Mouse (Mus musculus) ES-E14 (cell line): Measurements from ENCODE around the gene Rnft2. TPM values are rescaled to one million over a fixed set of nuclear protein-coding genes. Genes with fewer than 3 reads are reported as not detected.

Experiments used
- DNase-seq: peaks from one replicate; pipeline ENCODE4 v3.0.0-alpha.2; 2013; ENCODE audit warnings: low read depth, low spot score
- H3K27ac ChIP-seq: 2 replicates; pipeline ENCODE4 v1.5.1; 2012; ENCODE audit warnings: low read depth, mild to moderate bottlenecking, low read length, moderate library complexity, mixed read lengths; ENCODE audit not compliant: poor library complexity, insufficient read depth, severe bottlenecking
- H3K36me3 ChIP-seq: 2 replicates; pipeline ENCODE4 v1.6.1; 2012; ENCODE audit warnings: mild to moderate bottlenecking, low read length, moderate library complexity, mixed read lengths; ENCODE audit not compliant: control insufficient read depth, poor library complexity, insufficient read depth, severe bottlenecking
- H3K4me1 ChIP-seq, 2 experiments: fragments of 150-350 bp in 1 of 2; sonication (generic) in 1 of 2; 2 replicates each; pipeline ENCODE4 v1.6.1; 2012; ENCODE audit warnings: low read length in 2 of 2, mild to moderate bottlenecking in 1 of 2, mixed read lengths in 1 of 2; ENCODE audit not compliant: control insufficient read depth in 2 of 2, insufficient read depth in 2 of 2, poor library complexity in 1 of 2
- H3K4me3 ChIP-seq, 2 experiments: fragments of 150-350 bp in 1 of 2; sonication (generic) in 1 of 2; 2 replicates each; pipeline ENCODE4 v1.5.1; 2012; ENCODE audit warnings: low read length in 2 of 2, low read depth in 1 of 2, mild to moderate bottlenecking in 1 of 2, mixed read lengths in 1 of 2; ENCODE audit not compliant: insufficient read depth in 1 of 2, poor library complexity in 1 of 2, severe bottlenecking in 1 of 2
- H3K9ac ChIP-seq: 2 replicates; pipeline ENCODE4 v1.6.1; 2012; ENCODE audit warnings: low read depth, mild to moderate bottlenecking, low read length, mixed read lengths; ENCODE audit not compliant: poor library complexity, insufficient read depth, severe bottlenecking
- H3K9me3 ChIP-seq: fragments of 150-350 bp; sonication (generic); 2 replicates; pipeline ENCODE4 v1.6.1; 2012; ENCODE audit warnings: low read depth, mild to moderate bottlenecking, low read length; ENCODE audit not compliant: control insufficient read depth, insufficient read depth
- CHD2 ChIP-seq: IDR thresholded peaks from 2 replicates; pipeline ENCODE4 v1.6.1; 2014; ENCODE audit warnings: mild to moderate bottlenecking, low read depth, low read length, inconsistent platforms
- HCFC1 ChIP-seq: IDR thresholded peaks from 2 replicates; pipeline ENCODE4 v1.6.1; 2012; ENCODE audit warnings: low read length, inconsistent platforms, borderline replicate concordance; ENCODE audit not compliant: insufficient read depth
- MAFK ChIP-seq: IDR thresholded peaks from 2 replicates; pipeline ENCODE4 v1.6.1; 2014; ENCODE audit warnings: mild to moderate bottlenecking, low read depth, low read length, inconsistent platforms; ENCODE audit not compliant: insufficient read depth
- ZC3H11A ChIP-seq: IDR thresholded peaks from 2 replicates; pipeline ENCODE4 v1.6.1; 2012; ENCODE audit warnings: low read depth, mild to moderate bottlenecking, inconsistent platforms, low read length, borderline replicate concordance
- ZNF384 ChIP-seq: IDR thresholded peaks from 2 replicates; pipeline ENCODE4 v1.6.1; 2012; ENCODE audit warnings: low read depth, low read length, inconsistent platforms
- in situ Hi-C, 2 experiments: fragments of 600-800 bp; cut with MboI; formaldehyde crosslinking; loops; one replicate each; pipeline ENCODE4 v1.15.1; 2025; ENCODE audit warnings: low sequenced_read_pairs in 2 of 2, inconsistent platforms in 1 of 2; ENCODE audit not compliant: unreplicated experiment in 2 of 2
- total RNA-seq: library from RNA; depleted of rRNA; stranded (reverse); fragments of 300-350 nt; gene quantifications from 2 replicates; pipeline ENCODE4 v1.2.3, GENCODE M21; 2012

The Rnft2 gene
- total RNA-seq, 1 experiment, result 7.9 TPM

DNA sequence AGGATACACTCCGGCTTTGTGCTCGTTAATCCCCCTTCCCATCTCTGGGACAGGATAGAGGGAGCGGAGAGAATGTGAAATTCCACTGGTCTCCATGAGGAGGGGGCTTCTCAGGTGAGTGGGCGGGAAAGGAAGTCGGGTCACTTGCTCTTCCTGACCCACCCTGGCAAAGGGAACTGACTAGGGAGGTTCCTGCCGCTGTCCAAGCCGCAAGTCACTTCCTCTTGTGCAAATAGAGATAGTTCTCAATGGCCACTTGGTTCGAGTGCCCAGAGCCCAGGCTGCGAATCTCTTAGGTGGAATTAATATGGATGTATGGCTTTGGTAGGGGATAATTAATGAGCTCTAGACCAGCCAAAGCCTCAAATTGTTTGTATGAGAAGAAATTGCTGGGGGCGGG, 15.1 kb upstream of the Rnft2 start:
- Histone ChIP-seq H3K36me3 (peaks cover 41% of the 10 kb centered on the region), H3K27ac (no peak overlapping the region), H3K9me3 (no peaks in the 10 kb centered on the region), H3K4me3 (no peak overlapping the region), H3K9ac (no peak overlapping the region), H3K4me1 (no peaks in the 10 kb centered on the region)
- in situ Hi-C loops, result loop anchor here in 1 of 2 experiments (10.0 kb wide), 1 partner anchor 505 kb away; no protein-coding TSS in a partner anchor
- DNase-seq, result no peak
- no peak for TF ChIP-seq ZNF384
- TF ChIP-seq CHD2, result no peak
- no peak for TF ChIP-seq ZC3H11A
- no peak for TF ChIP-seq MAFK
- no peak for TF ChIP-seq HCFC1

DNA sequence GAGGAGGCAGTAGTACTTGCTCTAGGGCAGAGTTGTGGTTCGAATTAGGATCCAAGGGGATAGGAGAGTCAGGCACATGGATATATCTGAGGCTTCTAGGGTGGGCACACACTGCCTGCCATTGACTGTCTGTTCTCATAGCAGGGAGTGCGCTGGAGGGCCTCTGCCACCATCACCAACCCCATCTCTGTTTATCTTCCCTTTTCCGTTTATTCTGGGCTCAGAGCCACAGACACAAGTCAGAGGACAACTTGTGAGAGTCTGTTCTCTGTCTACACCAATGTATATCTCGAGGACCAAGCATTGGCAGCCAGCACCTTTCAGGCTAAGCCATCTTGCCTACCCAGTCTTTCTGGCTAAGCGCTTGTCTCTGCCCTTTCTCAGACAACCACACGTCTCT, 14.7 kb upstream of the Rnft2 start:
- Histone ChIP-seq H3K36me3 (peaks cover 41% of the 10 kb centered on the region), H3K4me3 (no peak overlapping the region), H3K4me1 (no peaks in the 10 kb centered on the region), H3K9me3 (no peaks in the 10 kb centered on the region), H3K9ac (no peak overlapping the region), H3K27ac (no peak overlapping the region)
- DNase-seq, result no peak
- in situ Hi-C loops, result loop anchor here in 1 of 2 experiments (10.0 kb wide), 1 partner anchor 505 kb away; no protein-coding TSS in a partner anchor
- TF ChIP-seq MAFK (no peak), HCFC1 (no peak), ZNF384 (no peak), ZC3H11A (no peak)

DNA sequence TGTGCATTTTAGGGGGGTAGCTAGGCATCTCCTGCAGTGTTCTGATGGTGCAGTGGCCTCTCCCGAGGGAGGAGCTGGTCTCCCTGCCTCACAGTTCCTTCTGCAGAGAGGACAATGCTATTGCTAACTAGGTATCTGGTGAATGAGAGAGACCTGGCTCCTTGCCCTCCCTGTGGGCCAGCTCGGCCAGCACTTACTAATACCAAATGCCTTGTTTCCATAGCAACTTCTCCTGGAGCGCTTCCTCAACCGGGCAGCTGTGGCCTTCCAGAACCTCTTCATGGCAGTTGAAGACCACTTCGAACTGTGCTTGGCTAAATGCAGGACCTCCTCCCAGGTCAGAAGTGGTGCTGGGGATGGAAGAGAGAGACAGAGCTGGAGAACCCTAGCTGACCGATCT, 14.2 kb upstream of the Rnft2 start:
- Histone ChIP-seq H3K4me1 (no peaks in the 10 kb centered on the region), H3K27ac (no peak overlapping the region), H3K9ac (no peak overlapping the region), H3K9me3 (no peaks in the 10 kb centered on the region), H3K36me3 (peaks cover 41% of the 10 kb centered on the region), H3K4me3 (no peak overlapping the region)
- no peak for DNase-seq
- TF ChIP-seq HCFC1 (no peak), ZC3H11A (no peak), ZNF384 (no peak), CHD2 (no peak), MAFK (no peak)
- in situ Hi-C loops, result no loop called here

DNA sequence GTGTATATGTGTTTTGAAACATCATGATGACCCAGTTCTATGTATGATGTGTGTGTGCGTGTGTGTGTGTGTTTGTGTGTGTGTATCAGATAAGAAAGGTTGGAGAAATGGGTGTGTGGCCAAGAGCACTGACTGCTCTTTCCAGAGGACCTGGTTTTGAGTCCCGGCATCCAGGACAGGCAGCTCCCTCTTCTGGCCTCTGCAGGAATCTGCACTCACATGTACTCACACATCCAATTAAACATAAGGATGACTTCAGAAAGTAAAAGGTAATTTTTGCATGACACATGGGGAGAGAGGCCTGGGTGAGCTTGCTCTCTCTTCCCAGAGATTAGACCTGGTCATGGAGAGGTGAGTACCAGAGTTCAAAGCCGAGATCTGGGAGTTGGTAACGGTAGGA, 12.1 kb upstream of the Rnft2 start:
- in situ Hi-C loops, result no loop called here
- H3K27ac ChIP-seq, result no peak overlapping the region
- no peak for DNase-seq
- no peak overlapping the region for H3K9ac ChIP-seq
- H3K4me3 ChIP-seq, result no peak overlapping the region
- TF ChIP-seq HCFC1, result no peak
- peak; percentile 14; the same call in 1 of the 2 replicates for TF ChIP-seq ZC3H11A
- H3K9me3 ChIP-seq, result no peaks in the 10 kb centered on the region
- 0 out of 4 replicates have a peak, but pooled peaks cover 0 to 3% of the 10 kb centered on the region in 2 experiments for H3K4me1 ChIP-seq
- peaks cover 35% of the 10 kb centered on the region for H3K36me3 ChIP-seq

DNA sequence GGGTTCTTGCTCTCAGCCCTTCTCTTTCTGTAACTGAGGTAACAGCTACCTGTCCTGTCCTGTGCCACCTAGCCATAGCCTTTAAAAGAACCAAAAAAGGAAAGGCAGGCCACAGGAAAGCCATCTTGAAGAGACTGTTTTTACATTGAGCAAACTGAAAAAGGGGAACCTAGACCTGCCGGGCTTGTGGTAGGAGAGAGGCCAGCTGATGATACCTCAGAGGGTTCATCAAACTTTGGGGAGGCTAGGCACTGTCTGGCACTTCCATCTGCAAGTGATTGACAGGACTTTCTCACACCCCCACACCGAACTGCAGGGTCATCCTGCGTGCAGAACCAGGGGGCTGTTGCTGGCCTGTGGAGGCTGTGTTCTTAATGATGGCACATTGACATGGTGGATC, 8.6 kb upstream of the Rnft2 start:
- H3K27ac ChIP-seq, result no peak overlapping the region
- H3K4me1 ChIP-seq, result 0 out of 4 replicates have a peak, but pooled peaks cover 0 to 3% of the 10 kb centered on the region in 2 experiments
- H3K9ac ChIP-seq, result no peak overlapping the region
- no peaks in the 10 kb centered on the region for H3K9me3 ChIP-seq
- no peak overlapping the region for H3K4me3 ChIP-seq
- peaks cover 16% of the 10 kb centered on the region; the same call in 1 of the 2 replicates for H3K36me3 ChIP-seq
- no peak for DNase-seq
- in situ Hi-C loops, result no loop called here
- no peak for TF ChIP-seq CHD2
- TF ChIP-seq HCFC1, result no peak
- TF ChIP-seq MAFK, result no peak
- TF ChIP-seq ZNF384, result no peak
- TF ChIP-seq ZC3H11A, result no peak
